Mouse (Mus musculus): Measurements from ENCODE around the gene Add3. TPM values are rescaled to one million over a fixed set of nuclear protein-coding genes. Genes with fewer than 3 reads are reported as not detected.

Gene Add3
- total RNA-seq, 2 experiments from 2014 or later = 240 to 317 TPM

DNA sequence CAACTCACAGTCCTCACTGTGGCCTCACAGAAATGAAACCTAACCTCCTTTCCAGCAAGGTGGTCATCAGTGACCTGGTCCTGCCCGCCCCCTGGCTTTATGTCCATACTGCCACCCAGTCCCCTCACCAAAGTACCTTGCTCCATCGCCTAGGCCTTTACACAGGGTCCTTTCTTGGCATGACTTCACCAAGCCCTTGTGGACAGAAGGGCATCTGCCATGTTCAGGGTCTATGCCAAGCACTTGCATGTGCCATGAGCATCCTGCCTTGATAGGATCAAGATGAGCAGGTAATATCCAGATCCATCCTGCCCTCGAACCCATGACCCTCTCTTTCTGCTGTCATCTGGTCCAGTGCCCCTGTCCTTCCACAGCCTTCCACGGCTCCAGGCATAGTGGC, 120.6 kb downstream of the Add3 start:
- no peak for ATAC-seq (ENCODE audit: poor library complexity, severe bottlenecking)

DNA sequence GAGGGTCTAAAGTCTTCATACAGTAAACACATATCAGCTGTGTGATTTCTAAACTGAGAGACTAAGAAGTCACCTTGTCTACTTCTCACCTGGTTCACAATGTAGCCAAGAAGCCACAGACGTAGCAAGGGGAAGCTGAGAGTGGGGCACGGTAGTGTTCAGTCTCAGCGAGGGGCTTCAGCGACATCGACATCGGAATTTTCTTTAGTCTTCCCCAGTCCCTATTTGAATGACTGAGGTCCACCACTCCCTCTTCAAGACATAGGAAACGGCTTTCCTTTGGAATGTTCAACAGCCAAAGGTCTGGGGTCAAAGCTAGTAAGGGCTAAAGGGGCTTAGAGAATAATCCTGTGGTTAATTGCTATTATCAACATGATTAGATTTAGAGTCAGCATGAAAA, 121.8 kb downstream of the Add3 start:
- ATAC-seq (ENCODE audit: poor library complexity, severe bottlenecking) = no peak

GRCm38 (mm10) chr19:53263859-53264733, 123.9 kb downstream of the Add3 start:
- peak; percentile 34; the same call in 1 of the 2 replicates for ATAC-seq (ENCODE audit: poor library complexity, severe bottlenecking)

GRCm38 (mm10) chr19:53264821-53265727, 124.8 kb downstream of the Add3 start:
- ATAC-seq (ENCODE audit: poor library complexity, severe bottlenecking) = peak; percentile 52; the same call in 1 of the 2 replicates

GRCm38 (mm10) chr19:53267305-53267704, 127.1 kb downstream of the Add3 start:
- ATAC-seq (ENCODE audit: poor library complexity, severe bottlenecking) = no peak

DNA sequence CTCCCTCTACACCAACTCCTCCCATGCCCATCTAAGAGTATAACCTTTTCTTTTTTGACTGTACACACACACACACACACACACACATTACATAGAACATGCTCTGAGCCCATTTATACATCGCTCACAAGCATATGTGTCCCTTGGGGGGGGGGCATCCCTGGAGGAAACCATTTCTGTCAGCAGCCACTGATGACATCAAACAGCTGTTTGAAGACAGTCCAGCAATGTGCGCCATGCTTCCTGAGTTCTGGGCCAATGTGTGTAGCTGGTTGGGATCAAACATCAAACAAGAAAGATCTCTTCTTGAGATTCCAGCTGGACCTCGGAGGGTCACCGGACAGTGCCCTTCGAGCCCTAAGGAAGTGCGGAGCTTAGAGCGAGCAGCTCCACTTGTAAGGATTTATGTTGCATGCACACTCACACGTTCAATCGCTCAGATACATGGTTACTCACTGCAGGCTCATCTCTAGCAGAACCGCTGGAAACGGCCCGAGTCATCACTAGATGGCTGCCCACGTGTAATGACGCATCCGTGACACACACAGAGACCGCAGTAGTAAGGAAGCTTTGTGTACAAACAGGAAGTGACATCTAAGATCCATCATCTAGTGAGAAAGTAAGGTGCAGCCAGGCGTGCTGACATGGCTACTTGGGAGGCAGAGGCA, 132.9 kb downstream of the Add3 start:
- ATAC-seq (ENCODE audit: poor library complexity, severe bottlenecking) = peak; percentile 95

- ATAC-seq (ENCODE audit: poor library complexity, severe bottlenecking) = peak; percentile 78
These were observed 133.7 kb downstream of the Add3 start for GRCm38 (mm10) chr19:53273781-53274428.

GRCm38 (mm10) chr19:53275204-53275603, 135.0 kb downstream of the Add3 start:
- no peak for ATAC-seq (ENCODE audit: poor library complexity, severe bottlenecking)

- ATAC-seq (ENCODE audit: poor library complexity, severe bottlenecking) = no peak
These were observed 136.9 kb downstream of the Add3 start for GRCm38 (mm10) chr19:53276902-53277707.

DNA sequence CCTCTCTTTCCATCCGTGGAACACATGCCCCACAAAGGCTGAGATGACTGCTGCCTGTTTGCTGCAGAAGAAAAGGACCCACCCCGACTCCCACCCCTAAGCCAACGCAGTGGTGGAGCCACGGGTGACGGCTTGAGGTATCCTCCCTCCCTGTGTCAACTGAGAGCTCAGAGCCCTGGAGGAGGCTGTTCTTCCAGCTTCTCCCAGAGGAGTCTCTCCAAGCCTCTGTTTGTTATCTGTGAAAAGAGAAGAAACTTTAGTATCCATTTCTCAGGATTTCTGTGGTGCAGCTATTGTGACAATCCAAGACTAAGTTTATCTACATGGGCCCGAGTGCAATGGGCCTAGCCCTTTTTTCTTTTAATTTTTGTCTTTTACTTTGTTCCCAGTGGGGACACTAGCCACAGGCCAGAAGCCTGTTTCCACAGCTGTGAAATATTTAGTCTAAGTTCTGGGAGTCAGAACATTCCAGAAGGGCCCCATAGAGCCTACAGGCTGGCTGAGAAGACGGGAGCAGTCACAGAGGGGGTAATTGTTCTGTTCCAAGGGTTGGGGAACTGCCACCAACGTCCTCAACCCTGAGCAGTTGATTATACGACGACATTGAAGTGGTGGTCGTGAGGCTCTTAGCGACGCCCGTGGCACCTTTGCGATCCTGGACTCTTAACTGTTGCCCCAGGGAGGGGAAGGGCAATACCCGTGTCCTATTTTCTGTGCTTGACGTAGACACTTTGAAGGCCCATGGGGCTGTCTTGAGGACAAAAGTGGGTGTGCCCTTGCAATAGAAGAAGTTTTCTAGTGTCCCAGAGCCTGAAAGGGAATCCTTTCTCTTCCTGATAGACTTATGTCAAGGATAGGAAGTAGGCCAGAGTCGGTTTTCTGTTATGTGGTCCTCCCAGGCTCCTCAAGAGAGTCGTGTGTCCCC, 138.5 kb downstream of the Add3 start:
- no peak for ATAC-seq (ENCODE audit: poor library complexity, severe bottlenecking)

GRCm38 (mm10) chr19:53280254-53280653, 140.0 kb downstream of the Add3 start:
- no peak for ATAC-seq (ENCODE audit: poor library complexity, severe bottlenecking)

DNA sequence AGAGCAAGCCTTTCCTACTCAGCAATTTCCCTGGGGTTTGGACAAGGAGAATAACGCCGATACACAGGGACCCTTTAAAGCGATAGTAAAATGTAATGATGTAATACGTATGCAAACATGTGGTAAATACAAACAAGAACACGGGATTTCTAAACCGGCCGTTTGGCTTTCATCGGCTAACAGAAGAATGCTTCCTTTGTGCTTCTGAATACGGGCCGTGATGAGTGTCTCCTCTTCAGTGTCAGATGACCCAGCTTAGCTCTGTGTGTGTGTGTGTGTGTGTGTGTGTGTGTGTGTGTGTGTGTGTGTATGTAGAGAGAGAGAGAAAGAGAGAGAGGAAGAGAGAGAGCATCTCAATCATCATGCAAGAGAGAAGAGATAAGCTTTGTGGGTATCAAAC, 142.3 kb downstream of the Add3 start:
- no peak for ATAC-seq (ENCODE audit: poor library complexity, severe bottlenecking)

- no peak for ATAC-seq (ENCODE audit: poor library complexity, severe bottlenecking)
These were observed 143.5 kb downstream of the Add3 start for GRCm38 (mm10) chr19:53283742-53284141.

DNA sequence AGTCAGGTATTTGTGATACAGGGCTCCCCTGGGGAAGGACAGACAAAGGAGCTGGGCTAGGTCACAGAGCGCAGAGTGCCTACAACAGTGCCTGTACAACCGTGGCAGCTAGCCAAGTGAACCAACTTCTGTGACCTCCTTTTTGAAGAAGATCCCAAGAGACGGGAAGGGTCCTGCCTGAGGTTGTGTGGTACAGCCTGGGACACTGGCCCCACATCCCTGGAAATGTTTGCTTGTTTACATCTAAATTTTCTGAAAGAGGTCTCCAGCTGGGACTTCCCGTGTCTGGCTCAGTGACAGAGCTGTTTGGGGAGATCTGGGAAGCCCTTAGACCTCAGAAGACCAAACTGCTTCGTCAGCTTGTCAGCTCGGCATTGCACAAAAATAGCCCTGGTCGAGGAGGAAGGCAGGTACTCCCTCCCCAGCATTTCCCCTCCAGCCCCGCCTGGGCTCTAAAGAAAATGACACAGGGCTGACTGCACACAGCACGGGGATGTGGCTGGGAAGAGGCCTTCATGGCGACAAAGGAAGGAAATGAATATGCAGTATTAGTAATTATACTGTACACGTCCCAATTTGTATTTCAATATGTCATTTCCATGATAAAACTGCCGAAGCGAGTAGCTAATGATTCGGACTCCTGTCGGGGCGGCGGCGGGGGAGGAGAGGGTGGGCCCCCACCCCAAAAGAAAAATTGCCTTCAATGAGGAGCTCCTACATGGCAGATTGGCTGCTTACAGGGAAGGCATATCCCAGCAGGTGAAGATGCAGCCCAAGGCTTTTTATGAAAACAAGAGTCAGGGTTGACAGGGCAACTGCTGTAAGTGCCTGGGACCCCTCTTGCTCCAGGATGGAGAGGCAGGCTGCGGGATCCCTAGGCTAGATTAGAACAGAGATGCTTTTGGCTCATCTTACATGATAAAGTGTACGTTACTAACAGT, 144.3 kb downstream of the Add3 start:
- ATAC-seq (ENCODE audit: poor library complexity, severe bottlenecking) = peak; percentile 97

- ATAC-seq (ENCODE audit: poor library complexity, severe bottlenecking) = no peak
These were observed 156.3 kb downstream of the Add3 start for GRCm38 (mm10) chr19:53296331-53297254.

Measured in megakaryocyte, adult 5-6 weeks (primary cell).